Mouse (Mus musculus) layer of hippocampus, adult 9-10 months (tissue): ENCODE results near the gene Zc3h7b.
A peak's percentile ranks its signal among the peaks of the same experiment; 100 is the strongest.

Source experiments
- DNase-seq: peaks from one replicate; pipeline ENCODE4 v3.0.0; 2022; ENCODE audit warnings: low spot score

The Zc3h7b gene

GRCm38 (mm10) chr15:81792444-81792843, 47.6 kb downstream of the Zc3h7b start:
- no peak for DNase-seq

- DNase-seq: no peak
These were observed 51.4 kb downstream of the Zc3h7b start for GRCm38 (mm10) chr15:81796228-81796627.

- no peak for DNase-seq
These were observed 53.0 kb downstream of the Zc3h7b start for GRCm38 (mm10) chr15:81797861-81798260.

- DNase-seq: no peak
These were observed 53.6 kb downstream of the Zc3h7b start for GRCm38 (mm10) chr15:81798421-81798820.

DNA sequence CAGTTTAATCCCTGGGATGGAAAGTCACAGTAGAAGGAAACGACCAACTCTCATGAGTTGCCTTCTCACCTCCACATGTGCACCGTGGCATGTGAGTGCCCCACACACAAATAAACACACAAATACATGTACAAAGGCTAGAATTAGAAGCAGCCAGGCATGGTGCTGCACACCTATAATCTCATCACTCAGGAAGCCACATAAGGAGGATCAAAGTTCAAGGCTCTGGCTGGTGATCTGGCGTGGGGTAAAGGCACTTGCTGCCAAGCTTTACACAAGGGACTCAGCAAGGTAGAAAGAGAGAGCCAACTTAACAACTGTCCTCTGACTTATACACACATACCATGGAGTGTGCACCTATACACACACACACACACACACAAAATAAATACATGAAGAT, 55.5 kb downstream of the Zc3h7b start:
- no peak for DNase-seq

DNA sequence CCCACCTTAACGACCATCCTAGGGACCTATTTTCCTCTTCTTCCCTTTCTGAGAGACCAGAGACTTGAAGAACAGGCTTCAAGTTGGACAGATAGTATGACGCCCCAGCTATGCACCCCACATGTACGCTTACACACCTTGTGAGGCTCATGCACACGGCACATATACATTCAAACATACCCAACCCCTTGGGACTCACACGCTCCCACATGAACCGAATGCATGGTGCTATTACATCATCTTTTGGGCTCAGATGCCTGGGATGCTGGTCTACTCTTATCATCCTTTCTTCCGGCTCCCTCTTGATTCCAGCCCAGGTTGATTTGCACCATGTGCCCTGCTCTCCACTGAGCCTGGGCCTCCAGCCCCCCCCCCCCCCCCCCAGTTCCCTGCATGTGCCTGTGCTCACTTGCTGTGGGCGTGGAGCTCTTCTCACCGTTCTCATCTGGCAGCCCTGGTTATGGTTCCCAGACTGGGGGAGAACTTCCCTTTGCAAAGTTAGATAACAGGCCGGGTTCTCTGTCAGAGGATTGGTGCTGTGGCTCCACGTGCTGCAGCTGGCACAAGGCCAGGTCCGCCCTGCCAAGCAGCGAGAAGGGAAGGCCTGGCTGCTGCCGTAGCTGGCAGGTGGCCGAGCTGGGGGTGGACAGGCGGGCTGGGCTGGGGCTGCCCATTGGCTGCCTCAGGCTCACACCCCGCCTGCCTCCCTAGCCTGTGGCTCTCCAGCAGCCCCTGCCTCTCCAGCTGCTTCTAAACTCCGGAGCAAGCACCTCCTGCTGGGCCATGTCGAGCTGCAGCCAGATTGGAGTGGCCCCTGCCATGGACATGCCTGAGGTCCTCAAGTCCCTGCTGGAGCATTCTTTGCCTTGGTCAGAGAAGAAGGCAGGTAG, 57.4 kb downstream of the Zc3h7b start, which contains the start of gene Tef:
TSS of gene Tef (plus strand) at position 421 of the 890 bp plus-strand sequence.
- DNase-seq: peak; percentile 95

DNA sequence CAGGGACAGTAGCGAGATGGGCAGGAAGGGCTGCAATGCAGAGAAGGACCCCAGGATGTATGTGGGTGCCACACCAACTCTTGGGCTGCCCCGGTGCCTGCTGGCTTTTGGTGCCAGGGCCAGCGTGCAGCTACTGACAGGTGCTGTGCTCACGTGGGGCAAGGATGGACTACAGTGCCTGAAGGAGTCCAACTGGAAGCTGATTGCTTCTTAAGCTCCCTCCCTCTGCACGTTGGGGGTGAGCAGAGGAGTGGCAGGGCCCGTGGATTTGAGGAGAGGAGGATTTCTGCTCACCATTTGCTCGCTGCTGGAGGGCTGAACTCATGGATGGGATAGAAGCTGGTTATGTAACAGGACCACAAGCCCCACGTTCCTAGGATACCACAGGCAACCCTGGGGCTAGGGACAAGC, 58.1 kb downstream of the Zc3h7b start:
- no peak for DNase-seq

GRCm38 (mm10) chr15:81803425-81803951, 58.6 kb downstream of the Zc3h7b start:
- no peak for DNase-seq

DNA sequence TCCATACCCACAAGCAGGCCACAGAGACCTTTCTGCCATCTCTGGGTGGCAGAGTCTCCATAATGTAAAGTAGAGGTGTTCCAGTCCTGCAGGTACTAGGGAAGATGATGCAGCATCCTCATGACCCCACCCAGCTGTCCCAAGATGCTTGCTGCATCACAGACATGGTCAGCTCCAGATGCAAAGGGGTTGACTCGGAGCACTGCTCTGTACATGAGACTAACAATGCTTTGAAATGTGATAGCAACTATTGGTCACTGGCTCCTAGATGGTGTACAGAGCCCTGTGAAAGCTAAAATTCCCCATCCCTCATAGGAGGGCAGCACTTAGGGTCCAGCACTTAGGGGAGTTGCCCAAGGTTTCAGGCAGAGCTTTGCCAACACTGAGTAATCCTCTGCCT, 59.3 kb downstream of the Zc3h7b start:
- no peak for DNase-seq

GRCm38 (mm10) chr15:81804883-81805282, 60.0 kb downstream of the Zc3h7b start:
- DNase-seq: no peak

- no peak for DNase-seq
These were observed 60.8 kb downstream of the Zc3h7b start for GRCm38 (mm10) chr15:81805624-81806023.

DNA sequence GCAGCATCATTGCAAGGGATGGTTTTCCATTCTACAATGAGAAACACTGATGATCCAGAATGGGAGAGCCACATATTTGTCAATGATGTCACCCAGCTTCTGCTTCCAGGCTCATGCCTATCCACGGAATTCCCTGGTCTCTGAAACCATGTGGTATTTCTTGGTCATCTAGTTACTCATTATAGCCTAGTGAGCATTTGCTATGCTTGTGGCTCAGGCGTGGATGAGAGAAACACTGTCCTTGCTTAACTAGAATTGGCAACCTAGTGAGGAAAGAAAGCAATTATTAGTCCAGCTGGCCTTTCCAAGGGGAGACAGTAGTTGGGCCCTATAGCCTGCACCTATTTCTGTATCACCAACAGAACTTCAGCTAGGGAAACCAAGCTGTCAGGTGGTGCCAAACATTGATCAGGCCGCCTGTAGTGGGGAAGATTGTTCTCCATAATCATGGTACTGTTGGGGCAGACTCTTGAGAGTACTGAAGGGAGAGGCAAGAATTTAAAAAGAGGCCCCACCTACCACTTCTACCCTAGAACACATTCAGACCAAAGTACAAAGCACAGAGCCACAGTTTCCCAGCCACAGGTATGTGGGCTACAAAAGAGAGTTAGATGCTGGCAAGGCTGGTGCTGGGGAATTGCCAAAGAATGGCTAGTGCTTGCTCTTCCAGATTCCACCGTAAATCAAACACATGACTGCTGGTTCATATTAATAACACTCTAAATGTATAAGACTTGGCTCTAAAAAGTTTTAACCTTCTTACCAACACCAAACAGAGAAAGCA, 62.0 kb downstream of the Zc3h7b start:
- no peak for DNase-seq

DNA sequence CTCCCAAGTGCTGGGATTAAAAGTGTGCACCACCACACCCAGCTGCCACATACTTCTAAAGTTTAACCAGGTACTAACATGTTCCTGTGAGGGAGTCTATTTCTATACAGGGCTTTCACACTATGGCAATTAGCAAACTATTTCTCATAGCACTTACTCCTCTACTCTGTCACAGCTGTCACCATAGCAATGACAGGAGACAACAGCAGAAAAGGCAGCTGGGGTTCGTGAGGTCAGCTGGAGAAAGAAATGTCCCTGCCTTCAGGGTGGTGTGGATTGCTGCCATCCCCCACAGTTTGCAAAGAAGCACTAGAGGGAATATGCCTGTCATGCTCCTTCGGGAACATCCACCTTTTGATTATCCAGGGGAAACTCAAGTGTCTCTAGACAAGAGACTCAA, 63.9 kb downstream of the Zc3h7b start:
- no peak for DNase-seq

- no peak for DNase-seq
These were observed 64.7 kb downstream of the Zc3h7b start for GRCm38 (mm10) chr15:81809550-81809949.

DNA sequence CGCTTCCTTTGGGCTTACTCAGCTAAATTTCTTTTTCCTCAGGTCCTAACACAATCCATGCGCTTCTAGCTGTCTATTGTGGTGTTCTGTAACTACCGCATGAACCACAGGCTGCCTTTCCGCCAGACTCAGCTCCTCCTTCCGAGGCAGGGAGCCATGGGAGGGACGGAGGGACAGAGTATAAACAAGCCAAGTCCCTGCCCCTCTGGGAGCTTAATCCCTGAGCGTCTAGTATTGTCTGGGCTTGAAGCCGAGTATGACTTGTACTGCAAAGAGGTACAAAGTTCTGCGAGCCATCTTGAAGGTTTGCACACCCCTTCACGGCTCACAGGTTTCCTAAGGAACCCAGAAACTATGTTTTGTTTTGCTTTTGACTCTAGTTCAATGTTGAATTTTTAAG, 65.3 kb downstream of the Zc3h7b start:
- peak; percentile 61 for DNase-seq

DNA sequence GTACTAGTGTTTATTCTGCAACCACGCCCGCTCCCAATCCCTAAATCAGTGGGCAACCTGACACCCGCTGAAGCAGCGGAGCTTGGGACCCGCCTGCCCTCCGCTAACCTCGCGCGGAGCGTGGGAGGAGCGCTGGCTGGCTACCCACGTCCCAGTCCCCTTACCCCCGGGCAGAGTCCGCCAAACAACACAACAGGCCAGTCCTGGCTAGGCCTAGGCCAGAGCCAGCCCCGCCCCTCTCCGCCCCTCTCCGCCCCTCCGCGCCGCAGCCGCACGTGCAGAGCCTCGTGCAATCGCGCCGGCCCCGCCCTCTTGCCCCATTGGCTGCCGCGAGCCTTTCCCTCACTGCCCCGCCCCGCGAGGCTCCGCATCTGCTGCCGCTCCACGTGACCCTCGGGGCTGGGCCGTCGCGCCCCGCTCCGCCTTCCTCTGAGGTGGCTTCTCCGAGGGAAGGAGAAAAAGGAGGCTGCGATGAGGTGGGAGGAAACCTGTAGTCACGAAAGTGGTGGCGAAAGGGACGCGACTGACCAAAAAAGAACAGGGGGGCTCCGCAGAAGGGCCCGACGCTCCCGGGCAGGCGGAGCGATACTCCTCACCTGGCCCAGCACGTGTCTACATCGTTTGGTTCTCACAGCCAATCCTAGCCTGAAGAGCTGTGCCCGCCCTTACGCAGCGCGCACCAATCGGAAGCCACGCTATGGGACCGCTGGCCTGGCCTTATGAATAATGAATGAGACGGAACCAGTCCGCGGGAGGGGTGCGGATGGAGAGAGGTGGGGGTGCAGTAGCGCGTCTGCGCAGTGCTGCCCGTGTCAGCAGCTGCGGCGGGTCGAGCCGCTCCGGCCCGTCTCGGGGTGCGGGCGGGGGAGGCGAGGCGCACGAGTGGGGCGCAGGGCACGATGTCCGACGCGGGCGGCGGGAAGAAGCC, 66.1 kb downstream of the Zc3h7b start:
- DNase-seq: peak; percentile 93

DNA sequence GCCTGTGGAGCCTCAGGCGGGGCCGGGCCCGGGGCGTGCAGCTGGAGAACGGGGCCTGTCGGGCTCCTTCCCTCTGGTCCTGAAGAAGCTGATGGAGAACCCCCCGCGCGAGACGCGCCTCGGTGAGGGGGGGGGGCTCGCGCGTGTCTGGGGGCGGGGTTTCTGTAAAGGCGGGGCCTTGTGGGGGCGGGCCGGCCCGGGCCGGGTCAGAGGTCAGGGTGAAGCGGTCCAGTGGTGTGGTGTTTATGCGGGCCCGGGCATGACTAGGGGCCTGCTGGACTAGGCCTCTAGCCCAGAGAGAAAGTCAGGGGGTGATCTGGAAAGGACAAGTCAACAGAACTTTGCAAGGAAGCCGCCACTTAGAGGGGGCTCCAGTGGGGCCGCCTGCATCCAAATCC, 66.7 kb downstream of the Zc3h7b start:
- DNase-seq: no peak

- no peak for DNase-seq
These were observed 67.4 kb downstream of the Zc3h7b start for GRCm38 (mm10) chr15:81812287-81812686.

DNA sequence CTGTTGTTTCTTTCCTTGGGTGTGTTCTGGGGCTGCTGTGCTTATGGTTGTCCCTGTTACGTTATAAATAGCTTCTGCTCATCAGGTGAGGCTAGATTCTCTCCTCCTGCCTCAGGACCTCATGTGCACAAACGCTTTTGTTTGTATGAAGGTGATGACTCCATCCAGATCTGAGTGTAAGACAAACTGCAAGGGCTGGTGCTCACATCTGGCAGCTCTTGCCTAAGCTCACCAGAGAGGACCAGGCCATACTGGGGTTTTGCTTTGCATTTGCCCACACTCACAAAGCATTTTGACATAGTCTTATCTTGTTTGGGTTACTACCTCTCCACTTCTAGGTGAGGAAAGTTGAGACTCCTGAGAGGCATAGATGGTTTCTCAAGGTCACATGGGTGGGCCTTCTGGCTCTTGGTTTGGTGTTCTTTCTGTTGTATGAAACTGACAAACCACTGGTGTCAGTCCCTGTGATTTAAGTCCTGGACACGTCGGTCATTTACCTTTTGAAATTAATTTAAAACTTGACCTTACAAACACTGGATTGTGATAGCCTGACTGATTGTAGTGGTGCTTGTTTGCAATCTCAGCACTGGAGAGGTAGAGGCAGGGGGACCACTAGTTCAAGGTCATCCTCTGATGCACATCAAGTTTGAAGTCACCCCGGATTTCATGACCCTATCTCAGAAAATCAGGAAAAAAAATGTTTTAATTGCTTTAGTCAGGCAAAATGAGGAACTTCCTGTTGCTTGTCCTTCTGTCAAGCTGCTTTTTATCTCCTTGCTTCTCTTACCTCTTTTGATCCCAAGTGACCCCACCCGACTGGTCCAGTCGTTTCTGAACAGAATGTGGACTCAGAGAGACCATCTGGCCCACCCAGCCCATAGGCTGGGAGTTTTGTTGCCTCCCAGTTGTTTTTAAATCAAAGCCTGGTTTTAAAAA, 68.1 kb downstream of the Zc3h7b start:
- no peak for DNase-seq

- no peak for DNase-seq
These were observed 69.3 kb downstream of the Zc3h7b start for GRCm38 (mm10) chr15:81813986-81814705.
